Mouse (Mus musculus): Measurements from ENCODE around the gene Rabep2.
"Not testable (repeated sequence)": the region's sequence is repeated elsewhere in the genome, so short reads cannot be mapped to it uniquely, and the experiment has no call there.

Gene Rabep2

GRCm38 (mm10) chr7:126428631-126429502, at the start of gene Rabep2:
Gene Rabep2 (plus strand): TSS chr7:126428759.
- DNase-seq (ENCODE audit: inconsistent age in 2 of 2, low spot score in 1 of 2): peak; percentile 97 to 99

DNA sequence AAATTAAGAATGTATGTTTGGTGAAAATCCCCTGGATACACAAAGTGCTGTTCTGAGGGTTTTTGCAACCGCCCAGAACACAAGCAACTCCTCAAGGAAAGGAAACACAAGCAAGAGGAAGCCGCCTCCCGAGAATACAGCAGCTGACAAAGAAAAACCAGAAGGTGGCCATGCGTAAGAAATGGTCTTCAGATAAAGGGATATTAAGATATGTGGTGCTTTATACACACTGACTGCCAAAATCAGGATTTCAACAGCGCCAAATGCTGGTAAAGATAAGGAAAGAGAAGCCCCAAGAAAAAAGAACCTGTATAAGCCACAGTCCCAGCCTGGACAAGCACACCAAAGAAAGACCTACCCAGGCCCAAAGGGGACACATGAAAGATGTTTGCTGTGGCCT, 45.0 kb upstream of the Rabep2 start:
- DNase-seq (ENCODE audit: inconsistent age in 2 of 2, low spot score in 1 of 2): no peak

- no peak for DNase-seq (ENCODE audit: inconsistent age in 2 of 2, low spot score in 1 of 2)
Observed at GRCm38 (mm10) chr7:126388185-126388584, 40.4 kb upstream of the Rabep2 start.

GRCm38 (mm10) chr7:126392086-126392884, 36.3 kb upstream of the Rabep2 start:
- DNase-seq (ENCODE audit: inconsistent age in 2 of 2, low spot score in 1 of 2): not testable (repeated sequence)

GRCm38 (mm10) chr7:126396298-126397119, 32.0 kb upstream of the Rabep2 start, which contains the start of gene Nfatc2ip:
Gene Nfatc2ip (minus strand): TSS chr7:126396737.
- DNase-seq (ENCODE audit: inconsistent age in 2 of 2, low spot score in 1 of 2): peak; percentile 95 to 100

- no peak for DNase-seq (ENCODE audit: inconsistent age in 2 of 2, low spot score in 1 of 2)
Observed at GRCm38 (mm10) chr7:126397221-126397620, 31.3 kb upstream of the Rabep2 start.

GRCm38 (mm10) chr7:126397822-126398221, 30.7 kb upstream of the Rabep2 start:
- peak in 1 of 2 experiments; percentile 38 for DNase-seq (ENCODE audit: inconsistent age in 2 of 2, low spot score in 1 of 2)

DNA sequence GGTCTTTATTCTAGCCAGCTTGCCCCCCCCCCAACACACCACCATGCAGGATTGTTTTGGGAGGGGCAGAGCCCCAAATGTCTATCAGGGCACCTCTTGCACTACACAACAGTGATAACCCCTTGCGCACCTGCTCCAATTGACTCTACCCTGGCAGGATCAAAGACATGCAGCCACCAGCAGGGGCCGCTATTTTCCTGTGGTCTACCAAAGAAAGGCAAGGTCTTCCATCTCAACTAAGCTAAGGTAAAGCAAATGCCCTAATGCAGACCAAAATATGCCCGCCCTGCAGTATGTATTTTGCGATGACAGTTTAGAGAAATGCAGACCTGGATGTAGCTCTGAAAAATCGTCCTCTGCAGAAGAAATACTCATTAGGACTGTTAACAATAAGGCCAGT, 29.0 kb upstream of the Rabep2 start:
- peak; percentile 82 to 94 for DNase-seq (ENCODE audit: inconsistent age in 2 of 2, low spot score in 1 of 2)

DNA sequence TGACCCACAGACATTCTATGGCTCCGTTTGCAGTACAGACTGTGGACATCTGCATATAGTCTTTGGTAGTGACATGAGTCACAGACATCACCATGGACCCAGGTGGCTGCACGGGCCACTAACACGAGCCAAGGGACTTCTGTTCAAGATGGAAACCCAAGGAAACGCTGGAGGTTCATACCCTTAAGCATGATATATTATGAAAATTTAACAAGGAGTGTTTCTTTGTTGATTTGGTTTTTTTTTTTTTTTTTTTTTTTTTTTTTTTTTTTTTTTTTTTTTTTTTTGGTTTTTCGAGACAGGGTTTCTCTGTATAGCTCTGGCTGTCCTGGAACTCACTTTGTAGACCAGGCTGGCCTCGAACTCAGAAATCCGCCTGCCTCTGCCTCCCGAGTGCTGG, 26.0 kb upstream of the Rabep2 start:
- DNase-seq (ENCODE audit: inconsistent age in 2 of 2, low spot score in 1 of 2): not testable (repeated sequence)

DNA sequence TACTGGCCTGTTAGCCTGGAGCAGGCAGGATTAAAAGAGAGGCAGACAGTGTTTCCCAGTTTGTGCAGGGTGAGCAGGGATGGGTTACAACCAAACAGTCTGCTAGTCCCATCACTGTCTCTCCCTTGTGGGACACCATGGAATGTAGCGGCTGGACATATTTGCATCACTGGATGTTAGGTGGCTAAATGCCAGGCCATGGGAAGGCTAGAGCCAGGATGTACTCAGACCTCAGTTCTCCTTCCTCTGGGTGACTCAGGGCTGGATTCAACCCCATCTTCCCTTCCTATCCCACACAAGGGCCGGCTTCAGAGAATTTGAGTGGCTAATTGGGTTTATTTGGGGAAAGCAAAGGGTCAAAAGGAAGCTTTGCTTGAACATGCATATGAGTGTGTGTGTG, 19.9 kb upstream of the Rabep2 start:
- DNase-seq (ENCODE audit: inconsistent age in 2 of 2, low spot score in 1 of 2): no peak

DNA sequence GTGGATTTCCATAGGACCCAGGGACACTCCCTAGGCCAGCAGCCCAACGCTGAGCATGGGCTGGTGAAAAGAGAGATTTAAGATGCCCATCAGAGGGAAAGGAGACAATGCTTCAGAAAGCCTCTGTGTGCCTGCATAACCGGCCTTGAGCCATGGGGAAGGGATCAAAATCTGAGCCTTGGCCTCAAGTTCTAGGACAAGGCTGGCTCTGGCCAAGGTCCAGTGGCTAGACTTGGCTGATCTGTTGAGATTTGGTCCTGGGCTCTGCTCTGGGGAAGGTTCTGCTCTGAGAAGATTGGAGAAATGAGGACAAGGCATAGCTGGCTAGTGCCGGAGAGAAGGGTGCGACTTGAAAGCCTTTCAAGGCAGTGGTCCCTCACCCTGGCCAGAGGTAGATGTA, 17.5 kb upstream of the Rabep2 start:
- peak in 1 of 2 experiments; percentile 73 for DNase-seq (ENCODE audit: inconsistent age in 2 of 2, low spot score in 1 of 2)

DNA sequence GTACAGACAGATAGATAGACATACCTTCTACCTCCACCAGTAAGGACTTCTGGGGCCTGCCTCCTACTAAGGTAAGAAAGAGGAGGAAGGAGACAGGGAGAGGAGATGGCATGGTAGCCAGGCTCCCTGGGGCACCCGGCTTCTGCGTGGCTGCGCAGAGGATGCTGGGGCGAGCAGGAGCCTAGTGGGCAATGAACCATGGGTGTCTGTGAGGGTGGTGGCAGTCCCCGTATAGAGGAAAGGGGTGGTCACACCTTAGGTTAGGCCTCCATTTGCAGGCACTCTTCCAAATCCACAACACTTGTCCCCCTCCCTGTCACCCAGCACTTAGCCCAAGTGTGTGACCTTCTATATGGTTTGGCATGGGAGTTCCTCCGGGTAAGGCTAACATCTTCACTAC, 13.8 kb upstream of the Rabep2 start, which contains the start of gene Cd19:
TSS of gene Cd19 (minus strand) at position 165 of the 400 bp plus-strand sequence.
- DNase-seq (ENCODE audit: inconsistent age in 2 of 2, low spot score in 1 of 2): no peak

- no peak for DNase-seq (ENCODE audit: inconsistent age in 2 of 2, low spot score in 1 of 2)
Observed at GRCm38 (mm10) chr7:126416615-126417014, 11.9 kb upstream of the Rabep2 start.

GRCm38 (mm10) chr7:126417045-126417444, 11.5 kb upstream of the Rabep2 start:
- DNase-seq (ENCODE audit: inconsistent age in 2 of 2, low spot score in 1 of 2): no peak

GRCm38 (mm10) chr7:126417606-126418005, 11.0 kb upstream of the Rabep2 start:
- DNase-seq (ENCODE audit: inconsistent age in 2 of 2, low spot score in 1 of 2): peak in 1 of 2 experiments; percentile 39

DNA sequence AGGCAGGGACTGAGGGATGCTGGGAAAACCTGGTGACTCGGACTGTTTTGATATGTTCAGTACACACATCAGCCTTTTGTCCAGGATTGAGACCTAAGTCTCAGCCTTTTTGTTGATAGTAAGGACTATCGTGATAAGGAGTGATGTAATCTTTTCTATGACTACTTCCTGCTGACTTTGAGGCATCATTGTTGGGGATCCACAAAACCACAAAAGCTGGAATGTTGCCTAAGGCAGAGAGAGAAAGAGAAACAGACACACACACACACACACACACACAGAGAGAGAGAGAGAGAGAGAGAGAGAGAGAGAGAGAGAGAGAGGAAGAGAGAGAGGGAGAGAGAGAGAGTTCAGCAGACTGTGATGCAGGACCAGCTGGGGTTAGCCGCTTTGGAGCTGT, 10.1 kb upstream of the Rabep2 start:
- no peak for DNase-seq (ENCODE audit: inconsistent age in 2 of 2, low spot score in 1 of 2)

DNA sequence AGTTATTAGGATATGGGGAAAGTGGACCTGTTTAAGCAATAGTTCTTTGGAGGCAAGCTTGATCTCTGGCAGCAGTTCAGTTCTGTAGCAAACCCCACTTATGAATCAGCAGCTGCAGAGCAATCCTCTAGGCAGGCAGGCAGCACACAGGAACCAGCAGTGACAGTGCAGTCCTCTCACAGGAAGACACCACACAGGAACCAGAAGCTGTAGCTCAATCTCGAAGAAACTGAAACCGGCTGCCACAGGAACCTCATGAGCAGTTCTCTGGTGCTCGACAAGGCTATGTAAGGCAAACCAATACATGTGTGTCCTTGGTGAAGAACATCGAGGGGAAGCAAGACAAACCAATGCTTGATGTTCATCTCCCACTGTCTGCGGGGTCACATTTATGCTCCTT, 6.8 kb upstream of the Rabep2 start:
- DNase-seq (ENCODE audit: inconsistent age in 2 of 2, low spot score in 1 of 2): no peak

GRCm38 (mm10) chr7:126424161-126424560, 4.4 kb upstream of the Rabep2 start:
- no peak for DNase-seq (ENCODE audit: inconsistent age in 2 of 2, low spot score in 1 of 2)

GRCm38 (mm10) chr7:126427323-126427860, 1.2 kb upstream of the Rabep2 start:
- peak in 1 of 2 experiments; percentile 29 for DNase-seq (ENCODE audit: inconsistent age in 2 of 2, low spot score in 1 of 2)

DNA sequence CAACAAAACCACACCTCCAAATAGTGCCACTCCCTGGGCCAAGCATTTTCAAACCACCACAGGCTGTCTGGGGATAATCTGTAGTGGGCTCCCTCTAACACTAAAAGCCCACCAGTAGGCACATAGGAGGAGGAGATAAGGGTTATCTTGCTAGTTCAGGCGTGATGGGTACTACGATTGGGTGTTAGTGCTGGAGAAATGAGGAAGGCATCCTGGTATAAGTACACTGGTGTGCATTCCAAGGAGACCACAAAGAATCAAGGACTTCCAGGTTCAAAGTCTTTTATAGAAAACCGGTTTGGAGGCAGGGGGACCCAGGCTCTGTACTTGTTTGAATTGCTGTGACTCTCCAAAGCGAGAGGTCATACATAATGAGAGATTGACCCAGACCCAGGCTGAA, 405 bp upstream of the Rabep2 start:
- DNase-seq (ENCODE audit: inconsistent age in 2 of 2, low spot score in 1 of 2): no peak

- DNase-seq (ENCODE audit: inconsistent age in 2 of 2, low spot score in 1 of 2): no peak
Observed at GRCm38 (mm10) chr7:126429503-126429898, 942 bp downstream of the Rabep2 start.
